Mouse (Mus musculus) embryo, embryonic 9.5 days (tissue): ENCODE results near the gene Gm10406.
"Not testable (repeated sequence)": the region's sequence is repeated elsewhere in the genome, so short reads cannot be mapped to it uniquely, and the experiment has no call there.

Experiments used
- DNase-seq: peaks from one replicate; pipeline ENCODE4 v3.0.0-alpha.2; 2017; ENCODE audit errors: extremely low spot score

Gene Gm10406

GRCm38 (mm10) chr14:7026781-7027749, at the start of gene Gm10406:
Gene Gm10406 (minus strand): TSS chr14:7027449.
- DNase-seq, result peak; percentile 45

- not testable (repeated sequence) for DNase-seq
Observed at GRCm38 (mm10) chr14:7044870-7045269, 17.6 kb upstream of the Gm10406 start, which contains the start of gene Gm3685. Gene Gm3685 (minus strand): TSS chr14:7044970.

DNA sequence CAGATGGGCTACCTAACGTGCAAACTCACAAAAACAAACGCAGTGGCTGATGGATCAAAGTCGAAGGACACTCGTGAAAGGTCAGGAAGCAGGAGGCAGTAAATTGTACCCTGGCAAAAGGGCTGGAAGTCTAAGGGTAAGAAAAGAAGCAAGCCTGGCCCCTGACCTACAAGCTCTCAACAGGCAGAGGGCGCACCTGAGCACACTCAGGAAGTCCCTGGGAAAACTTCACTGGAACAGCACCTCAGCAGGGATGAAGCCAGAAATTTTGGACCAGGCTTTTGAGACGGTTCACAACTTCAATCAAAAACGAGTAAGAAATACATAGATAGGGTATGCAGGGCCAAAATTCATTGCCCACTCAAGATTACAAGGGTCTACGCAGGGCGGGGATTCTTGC, 975 bp downstream of the Gm10406 start:
- not testable (repeated sequence) for DNase-seq

GRCm38 (mm10) chr14:6973718-6974117, 53.5 kb downstream of the Gm10406 start, which contains the start of gene Gm6356:
Gene Gm6356 (minus strand): TSS chr14:6973818.
- DNase-seq, result not testable (repeated sequence)
